Mouse (Mus musculus): Measurements from ENCODE around the gene Prorsd1. TPM values are rescaled to one million over a fixed set of nuclear protein-coding genes. Genes with fewer than 3 reads are reported as not detected.

The Prorsd1 gene
- total and polyA plus RNA-seq, 3 experiments = 23.8 to 63.9 (median 38.4) TPM

DNA sequence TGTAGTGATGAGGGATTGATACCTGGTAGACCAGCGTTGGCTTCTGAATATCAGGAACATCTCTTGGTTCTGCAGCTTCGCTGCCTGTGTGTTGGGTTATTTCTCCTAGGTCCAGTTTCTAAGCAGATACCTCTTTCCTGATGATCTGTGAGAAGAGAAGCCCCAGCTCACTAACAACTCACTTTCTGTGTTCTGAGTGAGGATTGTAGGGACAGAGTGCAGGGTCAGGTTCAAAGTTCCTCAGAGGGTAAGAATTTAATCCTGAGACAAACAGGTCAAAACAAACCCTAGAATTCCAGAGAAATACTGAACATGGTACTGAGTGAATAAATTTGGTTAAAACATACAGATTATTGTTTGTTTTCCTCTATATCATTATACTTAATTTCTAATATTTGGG is 48.6 kb upstream of the Prorsd1 start:
- peaks cover 0 to 13% of the 10 kb centered on the region in 2 experiments for H3K36me3 ChIP-seq (replicated peaks in 1 of 2; ENCODE audit: control insufficient read depth in 1 of 2, insufficient read depth in 1 of 2, low read length in 1 of 2)
- H3K4me3 ChIP-seq (replicated peaks in 1 of 3; ENCODE audit: low read depth in 2 of 3, low read length in 2 of 3, poor library complexity in 1 of 3) = no peak overlapping the region
- no peaks in the 10 kb centered on the region for H3K27me3 ChIP-seq (replicated peaks)
- DNase-seq (ENCODE audit: extremely low read depth) = no peak
- no peak overlapping the region for H3K9ac ChIP-seq (ENCODE audit: insufficient read depth, low read depth)
- H3K9me3 ChIP-seq (replicated peaks; ENCODE audit: low read length) = no peaks in the 10 kb centered on the region
- no peaks in the 10 kb centered on the region; the same call in 1 of the 2 replicates for H3K79me2 ChIP-seq (replicated peaks; ENCODE audit: control insufficient read depth, extremely low read depth, insufficient read depth, poor library complexity, severe bottlenecking)
- dilution Hi-C loops (cut with MboI; ENCODE audit: extremely low pct_ligation_motif_present, extremely low pct_unique_long_range_greater_than_20kb, low sequenced_read_pairs) (no loop called here), in situ Hi-C loops (cut with MboI; ENCODE audit: low pct_ligation_motif_present, low pct_unique_long_range_greater_than_20kb, low sequenced_read_pairs) (no loop called here)
- no peak overlapping the region for H3K27ac ChIP-seq (ENCODE audit: insufficient read depth, low read depth)
- TF ChIP-seq UBTF (IDR thresholded peaks at IDR 0.05; ENCODE audit: low read depth, low read length) (no peak), PAX5 (IDR thresholded peaks at IDR 0.05; ENCODE audit: low read length) (no peak), RCOR1 (conservative IDR thresholded peaks at IDR 0.05; ENCODE audit: low read depth, low read length) (no peak), ETS1 (conservative IDR thresholded peaks at IDR 0.05; ENCODE audit: low read depth, low read length) (no peak), POLR2AphosphoS2 (IDR thresholded peaks at IDR 0.05; ENCODE audit: low read depth, low read length) (no peak), SIN3A (IDR thresholded peaks at IDR 0.05; ENCODE audit: low read length) (no peak), EP300 (IDR thresholded peaks at IDR 0.05; ENCODE audit: low read length) (no peak), POLR2A (IDR thresholded peaks at IDR 0.05; ENCODE audit: low read depth, low read length) (no peak), ELF1 (IDR thresholded peaks at IDR 0.05; ENCODE audit: low read depth, low read length) (no peak)
- no peak overlapping the region for H3K4me2 ChIP-seq (ENCODE audit: insufficient read depth, low read depth, poor library complexity, severe bottlenecking)
- peaks cover 8 to 32% of the 10 kb centered on the region in 2 experiments for H3K4me1 ChIP-seq (ENCODE audit: control insufficient read depth in 1 of 2, insufficient read depth in 2 of 2)

DNA sequence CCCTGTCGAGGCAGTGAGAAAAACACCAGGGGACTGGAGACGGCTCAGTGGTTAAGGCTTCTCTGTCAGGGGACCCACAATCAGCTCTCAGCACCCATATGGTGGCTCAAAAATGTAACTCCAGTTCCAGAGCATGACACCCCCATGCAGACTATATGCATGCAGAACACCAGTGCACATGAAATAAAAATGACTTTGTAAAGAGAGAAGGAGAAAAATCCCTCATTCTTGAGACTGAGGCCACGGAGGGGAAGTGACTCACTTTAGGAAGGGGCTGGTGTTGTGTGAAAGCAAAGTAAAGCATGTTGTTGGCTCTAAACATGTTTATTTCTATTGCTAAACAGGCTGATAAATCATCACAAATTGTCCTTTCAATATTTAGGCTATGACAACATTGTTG is 46.2 kb upstream of the Prorsd1 start:
- in situ Hi-C loops (cut with MboI; ENCODE audit: low pct_ligation_motif_present, low pct_unique_long_range_greater_than_20kb, low sequenced_read_pairs) = no loop called here
- DNase-seq (ENCODE audit: extremely low read depth) = no peak

DNA sequence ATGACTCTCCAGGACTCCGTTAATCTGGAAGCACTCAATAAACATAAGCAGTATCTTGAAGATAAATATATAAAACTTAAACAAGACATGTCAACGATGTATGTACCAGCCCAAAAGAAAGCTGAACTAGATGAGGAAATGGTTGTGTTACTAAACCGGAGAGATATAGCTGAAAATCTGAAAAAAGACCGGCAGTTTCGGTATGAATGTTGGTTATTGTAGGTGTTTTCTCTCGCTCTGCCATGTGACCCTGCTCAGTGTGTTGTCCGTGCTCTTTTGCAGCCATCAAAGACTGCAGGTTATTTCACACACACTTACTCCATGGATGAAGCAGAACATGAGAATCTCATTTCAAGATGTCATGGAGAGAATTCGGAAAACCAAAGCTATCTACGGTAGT is 45.6 kb upstream of the Prorsd1 start:
- dilution Hi-C loops (cut with MboI; ENCODE audit: extremely low pct_ligation_motif_present, extremely low pct_unique_long_range_greater_than_20kb, low sequenced_read_pairs) = no loop called here
- peaks cover 8 to 31% of the 10 kb centered on the region in 2 experiments for H3K4me1 ChIP-seq (ENCODE audit: control insufficient read depth in 1 of 2, insufficient read depth in 2 of 2)
- H3K36me3 ChIP-seq (replicated peaks in 1 of 2; ENCODE audit: control insufficient read depth in 1 of 2, insufficient read depth in 1 of 2, low read length in 1 of 2) = peaks cover 0 to 7% of the 10 kb centered on the region in 2 experiments
- no peaks in the 10 kb centered on the region for H3K27me3 ChIP-seq (replicated peaks)
- in situ Hi-C loops (cut with MboI; ENCODE audit: low pct_ligation_motif_present, low pct_unique_long_range_greater_than_20kb, low sequenced_read_pairs) = no loop called here
- DNase-seq (ENCODE audit: extremely low read depth) = peak; percentile 89
- peak overlapping the region; percentile 32; the same call in 1 of the 2 replicates for H3K9ac ChIP-seq (ENCODE audit: insufficient read depth, low read depth)
- peak overlapping the region in 2 of 3 experiments; percentile 1 to 27 for H3K4me3 ChIP-seq (replicated peaks in 1 of 3; ENCODE audit: low read depth in 2 of 3, low read length in 2 of 3, poor library complexity in 1 of 3)
- H3K27ac ChIP-seq (ENCODE audit: insufficient read depth, low read depth) = peak overlapping the region; percentile 23; the same call in 1 of the 2 replicates
- H3K4me2 ChIP-seq (ENCODE audit: insufficient read depth, low read depth, poor library complexity, severe bottlenecking) = peak overlapping the region; percentile 56
- no peaks in the 10 kb centered on the region for H3K79me2 ChIP-seq (replicated peaks; ENCODE audit: control insufficient read depth, extremely low read depth, insufficient read depth, poor library complexity, severe bottlenecking)
- H3K9me3 ChIP-seq (replicated peaks; ENCODE audit: low read length) = no peaks in the 10 kb centered on the region
- no peak for TF ChIP-seq ZC3H11A (IDR thresholded peaks at IDR 0.05; ENCODE audit: low read depth, low read length)
- TF ChIP-seq RAD21 (IDR thresholded peaks at IDR 0.05; ENCODE audit: low read depth, low read length) = no peak
- peak; percentile 93 for TF ChIP-seq SIN3A (IDR thresholded peaks at IDR 0.05; ENCODE audit: low read length)
- no peak for TF ChIP-seq POLR2AphosphoS2 (IDR thresholded peaks at IDR 0.05; ENCODE audit: low read depth, low read length)
- TF ChIP-seq UBTF (IDR thresholded peaks at IDR 0.05; ENCODE audit: low read depth, low read length) = no peak
- TF ChIP-seq ELF1 (IDR thresholded peaks at IDR 0.05; ENCODE audit: low read depth, low read length) = peak; percentile 68
- TF ChIP-seq SMC3 (IDR thresholded peaks at IDR 0.05; ENCODE audit: low read depth, low read length) = no peak; the same call in 1 of the 2 replicates
- TF ChIP-seq MAZ (IDR thresholded peaks at IDR 0.05; ENCODE audit: low read depth, low read length) = 0 out of 2 replicates have a peak, but pooled peaks have one; percentile 22
- TF ChIP-seq MYC (IDR thresholded peaks at IDR 0.05; ENCODE audit: low read depth, low read length) = peak; percentile 99
- TF ChIP-seq RCOR1 (conservative IDR thresholded peaks at IDR 0.05; ENCODE audit: low read depth, low read length) = 0 out of 2 replicates have a peak, but pooled peaks have one; percentile 57
- TF ChIP-seq BHLHE40 (IDR thresholded peaks at IDR 0.05; ENCODE audit: low read depth, low read length) = peak; percentile 80
- TF ChIP-seq E2F4 (IDR thresholded peaks at IDR 0.05; ENCODE audit: insufficient replicate concordance, low read depth, low read length) = no peak
- peak; percentile 94 for TF ChIP-seq EP300 (IDR thresholded peaks at IDR 0.05; ENCODE audit: low read length)
- TF ChIP-seq USF1 (IDR thresholded peaks at IDR 0.05; ENCODE audit: low read depth, low read length) = peak; percentile 87
- peak; percentile 8; the same call in 1 of the 2 replicates for TF ChIP-seq NELFE (IDR thresholded peaks at IDR 0.05; ENCODE audit: low read depth, low read length)
- TF ChIP-seq MEF2A (IDR thresholded peaks at IDR 0.05; ENCODE audit: borderline replicate concordance, low read depth, low read length) = peak; percentile 95
- TF ChIP-seq TBP (conservative IDR thresholded peaks at IDR 0.05; ENCODE audit: low read depth, low read length) = peak; percentile 82; the same call in 1 of the 2 replicates

More for the DNA sequence above, 46.2 kb upstream of the Prorsd1 start:
- H3K9ac ChIP-seq (ENCODE audit: insufficient read depth, low read depth) = peak overlapping the region; percentile 32; the same call in 1 of the 2 replicates
- peak overlapping the region; percentile 23; the same call in 1 of the 2 replicates for H3K27ac ChIP-seq (ENCODE audit: insufficient read depth, low read depth)
- peak overlapping the region in 2 of 3 experiments; percentile 1 to 27 for H3K4me3 ChIP-seq (replicated peaks in 1 of 3; ENCODE audit: low read depth in 2 of 3, low read length in 2 of 3, poor library complexity in 1 of 3)
- H3K9me3 ChIP-seq (replicated peaks; ENCODE audit: low read length) = no peaks in the 10 kb centered on the region
- peaks cover 8 to 31% of the 10 kb centered on the region in 2 experiments for H3K4me1 ChIP-seq (ENCODE audit: control insufficient read depth in 1 of 2, insufficient read depth in 2 of 2)
- dilution Hi-C loops (cut with MboI; ENCODE audit: extremely low pct_ligation_motif_present, extremely low pct_unique_long_range_greater_than_20kb, low sequenced_read_pairs) = no loop called here
- H3K4me2 ChIP-seq (ENCODE audit: insufficient read depth, low read depth, poor library complexity, severe bottlenecking) = peak overlapping the region; percentile 56
- H3K27me3 ChIP-seq (replicated peaks) = no peaks in the 10 kb centered on the region
- TF ChIP-seq MYC (IDR thresholded peaks at IDR 0.05; ENCODE audit: low read depth, low read length) = 0 out of 2 replicates have a peak, but pooled peaks have one; percentile 25
- 0 out of 2 replicates have a peak, but pooled peaks have one; percentile 32 for TF ChIP-seq UBTF (IDR thresholded peaks at IDR 0.05; ENCODE audit: low read depth, low read length)
- TF ChIP-seq IRF4 (IDR thresholded peaks at IDR 0.05; ENCODE audit: low read depth, low read length) = peak; percentile 75; the same call in 1 of the 2 replicates
- peak; percentile 31; the same call in 1 of the 2 replicates for TF ChIP-seq MEF2A (IDR thresholded peaks at IDR 0.05; ENCODE audit: borderline replicate concordance, low read depth, low read length)
- 0 out of 2 replicates have a peak, but pooled peaks have one; percentile 19 for TF ChIP-seq BHLHE40 (IDR thresholded peaks at IDR 0.05; ENCODE audit: low read depth, low read length)
- TF ChIP-seq EP300 (IDR thresholded peaks at IDR 0.05; ENCODE audit: low read length) = peak; percentile 82
- no peak for TF ChIP-seq MAZ (IDR thresholded peaks at IDR 0.05; ENCODE audit: low read depth, low read length)
- no peak for TF ChIP-seq E2F4 (IDR thresholded peaks at IDR 0.05; ENCODE audit: insufficient replicate concordance, low read depth, low read length)
- H3K36me3 ChIP-seq (replicated peaks in 1 of 2; ENCODE audit: control insufficient read depth in 1 of 2, insufficient read depth in 1 of 2, low read length in 1 of 2) = peaks cover 0 to 8% of the 10 kb centered on the region in 2 experiments
- H3K79me2 ChIP-seq (replicated peaks; ENCODE audit: control insufficient read depth, extremely low read depth, insufficient read depth, poor library complexity, severe bottlenecking) = no peaks in the 10 kb centered on the region

All from CH12.LX (cell line).